Mouse (Mus musculus) WW6 (cell line): ENCODE data around the gene Thap7.
"Not testable (repeated sequence)": the region's sequence is repeated elsewhere in the genome, so short reads cannot be mapped to it uniquely, and the experiment has no call there.

Source experiments
- DNase-seq: peaks from one replicate; pipeline ENCODE4 v3.0.0-alpha.2; 2013; ENCODE audit warnings: low read depth, low spot score

The Thap7 gene

DNA sequence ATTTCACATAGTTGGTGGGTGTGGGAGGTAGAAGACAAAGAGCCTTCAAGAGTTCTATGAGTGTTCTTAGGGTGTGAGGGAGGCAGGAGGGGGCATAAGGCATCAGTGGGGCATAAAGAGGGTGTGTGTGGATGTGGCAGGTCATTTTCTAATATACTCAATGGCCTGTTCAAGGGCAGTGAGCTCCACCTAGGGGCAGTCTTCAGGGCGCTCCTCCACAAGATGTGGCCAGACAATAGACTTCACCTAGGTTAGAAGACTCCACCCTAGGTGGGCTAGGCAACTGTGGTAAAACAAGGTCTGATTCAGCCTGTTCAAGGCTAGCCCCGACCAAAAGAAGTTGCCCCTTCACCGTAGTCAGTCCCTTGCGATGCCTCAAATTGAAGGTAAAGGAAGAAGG, 1.3 kb upstream of the Thap7 start:
- no peak for DNase-seq

DNA sequence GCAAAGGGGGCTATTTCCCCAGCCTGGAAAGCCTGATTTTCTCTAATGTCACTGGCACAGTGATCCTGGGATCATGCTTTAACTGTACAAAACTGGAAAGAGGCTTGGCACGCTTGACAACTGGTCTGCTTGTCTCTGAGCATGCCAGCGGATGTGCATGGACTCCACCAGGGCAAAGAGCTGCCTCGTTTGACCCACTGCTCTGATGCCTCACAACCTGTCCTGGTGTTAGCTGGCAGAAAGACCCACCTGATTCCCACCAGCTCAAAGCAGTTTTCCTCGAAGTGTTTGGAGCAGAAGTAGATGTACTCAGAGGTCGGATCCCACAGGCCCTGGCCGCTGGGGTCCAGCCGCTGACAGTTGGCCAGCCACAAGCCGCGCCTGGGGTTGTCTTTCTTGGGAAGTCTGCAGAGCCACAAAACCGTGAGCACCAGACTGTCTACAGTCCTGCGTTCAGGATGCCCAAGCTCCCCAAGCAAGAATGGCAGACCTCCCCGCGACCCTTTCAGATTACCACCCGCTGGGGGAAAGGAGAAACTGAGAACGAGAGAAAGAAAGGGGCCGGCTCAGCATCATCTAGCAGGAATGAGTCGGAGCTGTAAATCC, 852 bp downstream of the Thap7 start:
- DNase-seq = no peak

DNA sequence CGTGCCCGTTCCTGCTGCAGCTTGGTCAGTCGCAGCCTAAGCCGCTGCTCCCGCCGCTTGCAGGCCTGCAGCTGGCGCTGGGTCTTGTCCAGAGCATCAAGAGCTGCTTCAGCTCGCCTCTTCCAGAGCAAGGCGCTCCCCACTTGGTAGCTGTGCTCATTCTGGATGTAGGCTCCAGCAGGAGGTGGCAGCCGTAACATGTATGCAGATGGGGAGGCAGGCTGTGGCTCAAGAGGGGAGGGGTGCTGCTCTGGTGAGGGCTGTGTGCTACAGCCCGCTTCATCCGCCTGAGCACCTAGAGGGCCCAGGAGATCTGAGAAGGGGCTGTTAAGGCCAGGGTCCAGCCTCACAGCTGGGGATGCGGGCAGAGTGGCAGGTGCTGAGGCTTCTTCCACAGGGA, 2.7 kb downstream of the Thap7 start:
- no peak for DNase-seq

DNA sequence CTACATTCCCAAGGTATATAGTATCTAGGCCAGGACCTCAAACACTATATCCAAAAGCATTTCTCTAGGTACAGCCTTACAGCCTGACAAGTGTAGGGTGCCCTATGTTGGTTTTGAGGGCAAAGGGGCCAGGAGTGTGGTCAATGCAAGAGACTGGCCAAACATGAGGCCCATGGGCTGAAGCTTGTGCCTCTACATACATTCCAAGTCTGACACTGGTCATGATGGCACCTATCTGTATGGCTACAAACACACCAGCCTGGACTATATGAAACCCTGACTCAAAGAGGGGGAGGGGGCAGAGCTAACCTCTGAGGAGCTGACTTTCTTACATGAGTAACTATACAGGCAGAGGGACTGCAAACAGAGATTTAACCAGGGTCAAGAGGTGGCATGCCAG, 3.3 kb downstream of the Thap7 start:
- no peak for DNase-seq

DNA sequence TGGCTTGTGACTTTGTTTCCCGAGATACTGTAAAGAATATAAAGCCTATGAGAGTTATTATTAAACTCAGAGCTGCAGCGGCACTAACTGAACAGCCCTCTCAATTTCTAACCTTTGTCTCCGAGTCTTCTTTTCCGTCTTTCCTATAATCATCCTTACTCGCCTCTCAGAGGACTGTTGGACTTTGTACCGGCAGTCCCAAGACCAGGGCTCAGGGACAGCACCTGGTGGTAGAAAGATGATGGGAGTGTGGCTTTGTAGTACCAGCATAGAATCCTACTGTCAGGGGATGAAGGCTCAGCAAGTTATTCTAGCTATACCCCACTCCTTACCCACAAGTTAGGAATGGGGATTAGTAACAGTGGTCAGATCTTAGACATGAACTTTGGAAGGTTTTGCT, 4.7 kb downstream of the Thap7 start:
- no peak for DNase-seq

DNA sequence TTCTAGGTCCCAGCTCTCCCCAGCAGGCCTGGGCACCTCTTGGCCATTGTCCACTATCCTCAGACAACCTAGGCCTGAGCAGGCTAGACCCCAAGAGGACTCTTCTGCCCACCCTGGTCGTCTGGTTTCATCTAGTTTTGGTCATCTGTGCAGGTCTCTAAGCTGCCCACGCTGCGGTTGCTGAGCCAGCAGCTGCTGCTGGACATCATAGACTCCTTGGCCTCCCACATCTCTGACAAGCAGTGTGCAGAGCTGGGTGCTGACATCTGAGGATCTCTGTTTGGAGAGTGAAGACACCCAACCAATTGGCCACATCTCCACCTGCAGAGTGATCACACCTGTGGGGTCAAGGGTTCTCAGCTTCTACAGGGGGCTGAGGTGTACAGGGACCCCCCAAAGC, 5.4 kb downstream of the Thap7 start:
- DNase-seq = no peak

DNA sequence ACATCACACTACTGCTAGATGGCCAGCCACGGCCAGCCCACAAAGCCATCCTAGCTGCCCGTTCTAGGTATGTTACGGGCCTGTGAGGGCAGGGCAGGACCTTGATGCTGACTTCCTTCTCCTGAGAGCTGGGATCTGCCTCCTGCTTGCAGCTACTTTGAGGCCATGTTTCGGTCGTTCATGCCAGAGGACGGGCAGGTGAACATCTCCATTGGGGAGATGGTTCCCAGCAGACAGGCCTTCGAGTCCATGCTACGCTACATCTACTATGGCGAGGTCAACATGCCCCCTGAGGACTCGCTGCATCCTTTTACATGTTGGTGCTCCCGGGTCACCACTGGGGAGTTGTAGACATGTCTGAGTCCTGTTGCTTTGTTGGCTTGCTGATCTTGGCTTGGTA, 6.8 kb downstream of the Thap7 start:
- DNase-seq = no peak

DNA sequence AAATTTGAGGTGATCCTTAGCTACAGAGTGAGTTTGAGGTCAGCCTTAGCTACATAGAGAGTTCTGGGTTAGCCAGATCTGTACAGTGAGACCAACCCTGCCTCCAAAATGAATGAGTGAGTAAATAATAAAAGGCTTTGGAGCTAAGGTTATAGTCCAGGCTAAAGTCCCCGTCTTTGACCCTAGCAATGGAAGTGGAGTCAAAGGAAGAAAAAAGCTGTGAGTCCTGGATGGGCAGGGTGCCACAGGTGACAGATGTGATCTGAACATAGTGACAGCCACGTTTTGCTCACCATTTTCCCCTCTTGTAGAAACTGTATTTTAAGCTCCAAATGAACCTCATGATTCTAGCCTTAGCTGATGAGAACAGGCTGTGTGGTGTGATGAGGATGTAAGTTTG, 12.0 kb downstream of the Thap7 start:
- DNase-seq = no peak

DNA sequence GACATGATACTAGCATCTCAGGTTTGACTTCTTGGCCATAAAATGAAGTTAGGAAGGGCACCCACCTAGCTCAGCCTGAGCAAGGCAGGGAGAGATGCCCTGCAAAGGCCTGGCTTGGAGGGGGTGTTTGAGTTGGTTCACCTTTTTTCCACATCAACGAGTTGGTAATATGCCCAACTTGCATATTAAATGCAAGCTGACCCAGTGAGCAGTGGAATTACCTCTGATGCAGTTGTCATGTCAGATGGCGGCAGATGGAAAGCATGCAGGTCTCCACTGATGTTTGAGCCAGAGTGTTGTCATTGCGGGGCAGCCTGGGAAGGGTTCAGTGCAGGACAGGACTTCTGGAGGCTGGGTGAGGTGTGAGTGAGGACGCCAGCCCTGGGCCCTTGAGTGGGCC, 19.5 kb downstream of the Thap7 start:
- no peak for DNase-seq

DNA sequence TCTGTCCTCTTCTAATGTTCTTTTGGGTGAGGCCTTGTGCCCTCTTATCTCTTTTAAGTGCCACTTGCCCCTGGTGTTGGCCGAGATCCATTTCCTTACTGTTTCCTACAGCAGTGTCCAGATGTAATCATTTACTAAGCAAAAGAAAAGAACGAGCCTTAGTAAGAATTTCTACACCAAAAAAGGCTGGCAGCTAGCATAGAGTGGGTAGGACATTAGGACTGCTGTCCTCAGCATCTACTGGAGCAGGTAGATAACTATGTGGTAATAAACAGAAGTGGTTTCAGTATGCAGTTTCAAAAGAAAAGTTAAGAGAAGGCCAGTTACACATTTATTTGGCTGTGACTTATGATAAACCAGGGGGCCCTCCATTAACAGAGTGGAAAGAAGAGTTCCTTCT, 20.2 kb downstream of the Thap7 start:
- DNase-seq = no peak

DNA sequence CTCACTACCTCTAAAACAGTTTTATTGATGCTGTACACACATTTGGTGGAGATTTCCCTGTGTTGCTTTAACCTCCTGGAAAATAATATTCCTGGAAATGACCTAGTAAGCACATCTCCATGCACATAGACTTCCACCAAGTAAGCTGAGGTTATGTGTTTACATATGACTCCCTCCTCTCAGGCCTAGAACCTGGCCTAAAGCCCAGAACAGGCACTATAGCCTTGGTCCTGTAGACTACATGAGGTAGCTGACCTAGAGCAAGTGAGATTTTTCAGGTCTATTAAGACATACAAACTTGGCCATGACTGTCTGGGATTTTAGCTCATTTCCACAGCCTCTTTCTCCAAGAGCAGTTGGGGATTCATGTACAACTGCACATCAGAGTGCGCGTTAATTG, 20.8 kb downstream of the Thap7 start:
- DNase-seq = no peak

DNA sequence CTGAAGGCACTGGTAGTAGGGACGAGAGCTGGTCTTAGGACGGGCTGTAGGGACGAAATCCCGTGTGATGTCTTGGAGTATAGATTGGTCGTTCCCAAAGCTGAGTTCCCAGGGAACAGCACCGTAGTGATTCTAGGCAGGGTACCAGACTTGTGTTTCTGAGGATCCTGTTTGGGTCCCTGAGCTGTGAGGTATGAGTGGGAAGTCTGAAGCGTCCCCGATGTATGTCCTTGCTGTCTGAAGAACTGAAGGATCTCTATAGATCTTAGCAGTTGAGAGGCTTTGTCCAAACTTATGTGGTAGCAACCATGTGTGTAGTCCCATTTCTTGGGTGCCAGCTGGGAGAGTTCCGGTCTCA, 21.7 kb downstream of the Thap7 start:
- no peak for DNase-seq

DNA sequence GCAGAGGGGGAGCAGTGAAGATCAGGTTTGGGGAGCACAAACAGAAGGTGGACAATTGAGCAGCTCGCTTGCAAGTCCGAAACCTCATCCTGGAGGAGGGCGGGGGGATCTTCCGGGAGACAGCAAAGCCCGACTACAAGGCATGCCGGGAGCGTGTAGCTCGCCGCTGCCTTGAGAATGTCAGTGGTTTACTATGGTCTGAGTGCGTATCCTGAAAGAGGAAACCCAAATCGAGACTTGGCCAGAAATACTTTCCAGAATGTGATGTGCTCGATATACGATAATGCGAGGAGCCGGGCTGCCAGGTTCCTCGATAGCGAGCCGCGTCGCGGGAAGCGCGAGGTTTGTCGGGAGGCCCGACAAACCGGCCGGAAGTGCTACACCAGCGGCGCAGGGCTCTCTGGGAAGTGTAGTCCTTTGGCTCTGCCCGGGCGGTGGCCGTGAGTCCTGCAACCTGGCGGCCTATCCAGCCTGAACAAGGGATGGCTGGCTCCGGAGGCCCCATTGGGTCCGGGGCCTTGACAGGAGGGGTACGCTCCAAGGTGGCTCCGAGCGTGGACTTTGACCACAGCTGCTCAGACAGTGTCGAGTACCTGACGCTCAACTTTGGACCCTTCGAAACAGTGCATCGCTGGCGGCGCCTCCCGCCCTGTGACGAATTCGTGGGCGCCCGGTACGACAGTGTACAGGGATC, 22.2 kb downstream of the Thap7 start, which contains the start of gene Lztr1:
TSS of gene Lztr1 (plus strand) at position 143 of the 694 bp plus-strand sequence.
- DNase-seq = peak; percentile 77

DNA sequence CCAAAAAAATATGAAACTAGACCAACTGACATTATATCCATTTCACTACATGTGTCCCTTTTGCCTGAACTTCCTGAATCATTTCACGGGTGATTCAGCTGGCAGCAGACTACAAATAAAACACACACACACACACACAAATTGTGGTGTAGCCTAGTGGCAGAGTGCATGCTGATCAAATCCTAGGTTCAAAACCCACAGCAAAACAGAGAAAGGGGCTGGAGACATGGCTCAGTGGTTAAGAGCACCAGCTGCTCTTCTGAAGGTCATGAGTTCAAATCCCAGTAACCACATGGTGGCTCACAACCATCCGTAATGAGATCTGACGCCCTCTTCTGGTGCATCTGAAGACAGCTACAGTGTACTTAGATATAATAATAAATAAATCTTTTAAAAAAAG, 22.9 kb downstream of the Thap7 start:
- DNase-seq = not testable (repeated sequence)

DNA sequence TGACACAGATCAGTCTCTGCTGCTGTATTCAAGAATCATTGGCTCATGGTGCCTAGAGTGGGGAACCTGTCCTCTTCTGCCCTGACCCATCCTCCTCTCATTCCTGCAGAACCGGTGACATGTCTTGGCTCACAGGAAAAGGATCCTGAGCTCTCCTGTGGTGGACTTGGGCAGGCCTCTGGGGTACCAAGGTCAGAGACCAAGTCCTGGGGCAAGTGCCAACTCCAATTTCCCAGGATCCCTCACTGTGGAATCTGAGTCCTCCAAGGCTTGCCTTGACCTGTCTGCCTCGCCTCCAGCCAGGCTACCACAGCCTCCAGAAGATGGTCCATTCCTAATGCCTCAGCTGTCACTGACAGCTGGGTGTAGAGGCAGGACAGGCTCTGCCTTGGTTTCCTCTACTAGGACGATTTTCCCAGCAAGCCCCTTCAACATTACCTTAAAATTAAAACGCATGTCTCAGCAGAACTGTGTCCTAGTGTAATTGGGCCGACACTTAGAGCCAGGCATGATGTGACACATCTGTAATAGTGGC, 23.9 kb downstream of the Thap7 start:
- no peak for DNase-seq

DNA sequence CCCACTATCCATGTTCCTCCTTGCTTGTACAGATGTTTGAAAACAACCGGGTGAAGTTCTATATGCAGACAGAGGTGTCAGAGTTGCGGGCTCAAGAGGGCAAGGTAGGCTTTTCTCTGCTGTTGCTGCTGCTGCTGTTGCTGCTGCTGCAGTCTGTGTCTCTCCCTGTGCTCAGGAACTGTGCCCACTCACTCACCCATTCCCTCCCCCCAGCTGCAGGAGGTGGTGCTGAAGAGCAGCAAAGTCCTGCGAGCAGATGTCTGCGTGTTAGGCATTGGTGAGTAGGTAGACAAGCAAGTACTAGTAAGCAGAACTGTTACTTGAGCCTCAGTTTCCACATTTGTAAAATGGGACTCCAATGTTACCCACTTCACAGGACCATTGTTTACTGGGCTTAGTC, 28.3 kb downstream of the Thap7 start:
- DNase-seq = no peak

DNA sequence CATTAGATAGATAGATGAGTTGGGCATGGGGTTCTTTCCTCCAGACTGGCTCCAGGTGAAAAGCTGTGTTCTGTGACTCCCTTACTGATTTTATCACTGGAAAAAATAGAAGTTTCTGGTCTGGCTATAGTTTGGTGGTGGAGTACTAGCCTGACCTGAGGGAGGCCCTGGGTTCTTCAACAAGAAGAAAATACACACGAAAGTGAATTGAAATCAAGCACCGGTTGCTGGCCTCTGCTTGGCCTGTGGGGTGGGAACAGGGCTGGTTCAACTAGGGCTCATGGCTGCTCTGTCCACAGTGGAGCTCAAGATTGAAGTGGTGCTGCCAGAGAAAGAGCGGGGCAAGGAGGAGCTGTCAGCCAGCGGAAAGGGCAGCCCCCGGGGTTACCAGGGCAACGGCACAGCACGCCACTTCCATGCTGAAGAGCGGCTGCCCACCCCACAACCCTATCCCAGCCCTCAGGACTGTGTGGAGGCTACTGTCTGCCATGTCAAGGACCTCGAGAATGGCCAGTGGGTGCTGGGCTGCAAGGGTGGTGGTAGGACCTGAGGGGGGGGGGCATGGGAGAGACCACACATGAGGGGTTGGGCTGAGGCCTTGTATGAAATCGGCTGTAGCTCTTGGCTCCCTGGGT, 31.6 kb downstream of the Thap7 start:
- no peak for DNase-seq

DNA sequence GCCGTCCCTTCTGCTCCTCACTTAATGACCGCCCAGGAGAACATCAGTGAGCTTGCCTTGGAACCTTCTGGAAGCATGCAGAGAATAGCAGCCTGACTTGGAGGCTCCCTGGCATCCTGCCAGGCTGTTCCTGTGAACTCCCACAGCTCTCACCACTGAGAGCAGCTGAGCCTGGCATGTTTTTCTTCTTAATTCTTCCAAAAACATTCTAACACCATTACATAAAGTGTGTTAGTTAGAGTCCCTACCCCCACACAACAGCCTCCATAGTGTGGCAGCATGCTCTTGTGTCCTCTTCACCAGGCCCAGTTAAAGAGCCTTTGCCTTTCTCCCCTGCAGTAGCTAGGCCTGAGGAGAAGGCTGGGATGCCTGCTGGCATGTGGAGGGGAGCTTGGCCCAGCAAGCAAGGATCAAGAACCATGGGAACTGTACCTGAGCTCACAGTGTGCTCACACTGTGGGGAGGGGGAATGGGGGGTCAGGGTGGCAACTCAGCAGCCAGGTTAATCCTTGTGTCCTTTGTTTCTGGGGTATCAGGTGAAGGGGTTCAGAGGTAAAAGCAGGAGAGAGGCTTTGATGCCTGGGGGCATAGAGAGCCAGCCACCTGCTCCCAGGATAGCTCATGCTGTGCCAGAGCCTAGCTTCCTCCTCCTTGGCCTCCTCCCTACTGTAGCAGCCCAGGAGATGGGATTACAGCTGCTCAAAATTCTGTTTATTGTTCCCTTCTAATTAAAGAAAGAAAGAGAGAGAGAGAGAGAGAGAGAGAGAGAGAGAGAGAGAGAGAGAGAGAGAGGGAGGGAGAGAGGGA, 34.2 kb downstream of the Thap7 start:
- DNase-seq = no peak

DNA sequence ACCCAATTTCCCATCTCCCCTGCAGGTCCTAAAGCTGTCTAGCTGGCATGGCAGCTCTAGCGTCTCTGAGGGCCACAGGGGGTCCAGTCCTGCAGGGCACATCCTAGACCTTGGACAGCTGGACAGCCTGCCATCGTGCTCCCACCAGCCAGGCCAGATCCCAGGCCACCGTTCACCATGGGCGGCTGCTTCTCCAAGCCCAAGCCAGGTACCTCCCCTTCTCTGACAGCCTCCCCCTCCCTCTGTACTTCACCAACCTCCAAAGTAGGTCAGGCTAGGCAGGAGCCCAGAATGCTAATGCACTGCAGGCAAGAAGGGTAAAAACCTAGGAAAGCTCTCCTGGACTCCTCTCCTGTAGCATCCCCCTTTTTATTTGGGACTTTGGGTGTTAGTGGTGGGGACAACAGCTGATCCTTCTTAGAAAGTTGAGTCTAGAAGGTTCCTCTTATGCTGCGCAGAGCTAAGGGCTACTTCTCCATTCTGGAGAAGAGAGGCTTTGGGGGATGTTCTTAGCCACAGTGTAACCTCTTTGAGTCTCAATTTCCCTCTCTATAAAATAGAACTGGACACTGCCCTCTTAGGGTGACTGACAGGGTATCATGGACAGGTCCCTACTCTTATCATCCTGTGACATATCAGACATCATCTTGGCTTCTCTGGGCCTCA, 38.9 kb downstream of the Thap7 start:
- DNase-seq = no peak

DNA sequence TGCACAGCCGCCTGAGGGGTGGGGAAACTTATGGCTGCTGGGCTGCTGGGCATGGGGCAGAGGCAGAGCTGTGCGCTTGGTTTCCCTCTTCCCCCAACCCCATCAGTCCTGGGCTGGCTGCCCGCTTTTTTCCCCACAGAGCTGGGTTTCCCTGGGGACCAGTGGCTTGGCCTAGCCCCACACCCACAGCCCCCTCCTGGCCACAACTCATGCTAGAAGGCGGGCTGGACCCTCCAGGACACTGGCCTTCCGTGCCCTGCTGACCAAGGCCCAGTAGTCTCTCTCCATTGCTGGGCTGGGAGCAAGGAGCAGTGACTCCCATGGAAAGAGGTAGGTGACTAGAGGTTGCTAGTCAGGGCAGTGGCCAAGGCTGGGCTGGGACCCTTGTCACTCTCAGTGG, 39.8 kb downstream of the Thap7 start:
- no peak for DNase-seq

DNA sequence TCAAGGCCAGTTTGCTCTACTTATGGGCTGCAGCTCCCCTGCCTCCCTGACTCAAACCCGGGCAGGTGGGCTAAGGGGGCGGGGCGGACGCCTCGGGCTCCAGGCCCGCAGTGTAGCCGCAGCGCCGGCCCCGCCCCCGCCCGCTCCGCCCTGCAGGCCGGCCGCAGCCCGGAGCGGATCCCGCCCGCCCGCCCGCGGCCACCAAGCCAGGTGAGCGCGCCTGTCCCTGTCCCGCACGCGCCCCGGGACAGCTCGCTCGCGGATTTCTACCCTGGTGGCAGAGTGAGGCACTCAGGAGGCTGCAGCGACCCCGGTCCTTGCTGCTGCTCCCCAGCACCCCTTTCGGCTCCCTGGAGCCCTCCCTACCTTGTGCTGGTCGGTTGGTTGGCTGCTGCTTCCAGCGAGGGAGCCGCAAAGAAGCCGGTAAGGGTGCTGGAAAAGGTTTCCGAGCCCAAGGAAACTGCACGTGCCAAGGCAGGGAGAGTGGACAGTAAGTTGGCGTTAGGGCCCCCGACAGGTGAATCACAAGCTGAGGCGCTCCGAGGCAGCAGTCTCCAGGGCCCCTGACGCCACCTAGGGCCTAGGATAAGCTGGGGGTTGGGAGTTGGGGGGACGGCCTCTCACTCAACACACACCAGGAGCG, 41.3 kb downstream of the Thap7 start, which contains the start of gene Aifm3:
TSS of gene Aifm3 (plus strand) at position 143 of the 643 bp plus-strand sequence.
- no peak for DNase-seq
